Mouse (Mus musculus): ENCODE results near the gene Itga8. TPM values are rescaled to one million over a fixed set of nuclear protein-coding genes. Genes with fewer than 3 reads are reported as not detected.

The Itga8 gene
- polyA plus RNA-seq, 1 experiment from 2014 or later = 9.7 TPM

DNA sequence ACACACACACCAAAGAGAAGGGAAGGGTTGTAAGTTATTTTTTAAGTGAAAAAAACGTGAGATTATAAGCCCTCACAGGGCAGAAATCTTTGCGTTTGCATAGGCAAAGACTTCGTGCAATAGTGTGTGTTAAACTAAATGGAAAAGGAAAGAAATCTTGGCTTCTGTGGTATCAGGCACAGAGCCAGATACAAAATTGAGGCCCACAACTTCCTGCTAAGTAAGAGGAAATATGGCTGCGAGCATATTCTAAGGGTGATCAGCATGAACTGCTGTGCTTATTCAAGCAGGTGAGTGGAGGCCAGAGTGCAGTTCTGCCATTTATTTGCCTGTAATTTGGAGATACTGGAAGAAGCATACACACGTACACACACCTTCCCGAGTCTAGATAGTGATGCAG is 93.6 kb downstream of the Itga8 start:
- Histone ChIP-seq H3K27me3 (ENCODE audit: low read depth, poor library complexity, severe bottlenecking) (0 out of 2 replicates have a peak, but pooled peaks cover 3% of the 10 kb centered on the region), H3K4me1 (peaks cover 8% of the 10 kb centered on the region), H3K27ac (no peak overlapping the region), H3K4me3 (no peak overlapping the region), H3K9me3 (replicated peaks) (no peaks in the 10 kb centered on the region), H3K36me3 (0 out of 2 replicates have a peak, but pooled peaks cover 4% of the 10 kb centered on the region)
- 89% methylated on average over 6 of the region's 6 CpGs for WGBS
- DNase-seq (ENCODE audit: low spot score) = no peak

DNA sequence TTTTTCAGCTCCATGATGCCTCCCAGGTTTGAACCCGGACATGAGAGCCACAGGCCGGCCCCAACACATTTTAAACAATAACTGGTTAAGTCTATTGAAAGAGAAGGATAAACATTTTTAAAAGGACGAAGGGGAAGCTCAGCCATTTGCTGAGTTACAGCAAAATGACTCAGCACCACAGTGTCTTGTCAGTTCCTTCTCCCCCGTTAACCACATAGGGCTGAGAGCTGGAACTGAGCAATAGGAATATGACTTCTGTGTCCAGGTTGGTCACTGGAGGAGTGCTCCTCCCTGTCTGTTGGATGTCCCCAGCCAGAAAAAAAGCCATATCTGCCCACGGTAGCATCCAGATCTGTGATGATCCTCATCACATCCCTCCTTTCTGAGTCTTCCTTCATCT is 95.4 kb downstream of the Itga8 start:
- H3K36me3 ChIP-seq = 0 out of 2 replicates have a peak, but pooled peaks cover 4% of the 10 kb centered on the region
- DNase-seq (ENCODE audit: low spot score) = no peak
- 60% methylated on average over 5 of the region's 5 CpGs for WGBS
- no peaks in the 10 kb centered on the region for H3K9me3 ChIP-seq (replicated peaks)
- no peaks in the 10 kb centered on the region for H3K4me1 ChIP-seq
- H3K27ac ChIP-seq = no peak overlapping the region
- H3K4me3 ChIP-seq = no peak overlapping the region
- 0 out of 2 replicates have a peak, but pooled peaks cover 3% of the 10 kb centered on the region for H3K27me3 ChIP-seq (ENCODE audit: low read depth, poor library complexity, severe bottlenecking)

DNA sequence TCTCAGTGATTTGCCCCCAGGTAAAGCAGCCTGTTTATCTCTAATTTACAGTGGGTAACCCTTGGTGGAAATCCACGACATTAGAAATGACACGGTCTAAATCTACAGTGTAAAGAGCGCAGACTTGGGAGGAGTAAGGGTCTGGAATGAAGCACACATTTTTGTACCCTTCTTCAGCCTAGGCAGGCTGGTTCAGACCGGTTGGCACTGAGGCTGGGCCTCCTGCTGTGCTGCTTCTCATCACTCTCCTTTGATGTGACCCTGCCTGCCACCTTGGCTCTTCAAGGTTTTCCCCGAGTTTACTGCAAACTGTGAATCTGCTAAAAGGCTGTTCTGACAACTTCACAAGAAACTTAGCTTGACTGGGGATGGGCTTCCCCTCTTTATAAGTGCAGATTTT is 95.8 kb downstream of the Itga8 start:
- Histone ChIP-seq H3K4me3 (no peak overlapping the region), H3K4me1 (no peaks in the 10 kb centered on the region), H3K27me3 (ENCODE audit: low read depth, poor library complexity, severe bottlenecking) (0 out of 2 replicates have a peak, but pooled peaks cover 3% of the 10 kb centered on the region), H3K9me3 (replicated peaks) (no peaks in the 10 kb centered on the region), H3K36me3 (0 out of 2 replicates have a peak, but pooled peaks cover 4% of the 10 kb centered on the region), H3K27ac (no peak overlapping the region)
- WGBS = 44% methylated on average over 5 of the region's 5 CpGs
- DNase-seq (ENCODE audit: low spot score) = no peak

DNA sequence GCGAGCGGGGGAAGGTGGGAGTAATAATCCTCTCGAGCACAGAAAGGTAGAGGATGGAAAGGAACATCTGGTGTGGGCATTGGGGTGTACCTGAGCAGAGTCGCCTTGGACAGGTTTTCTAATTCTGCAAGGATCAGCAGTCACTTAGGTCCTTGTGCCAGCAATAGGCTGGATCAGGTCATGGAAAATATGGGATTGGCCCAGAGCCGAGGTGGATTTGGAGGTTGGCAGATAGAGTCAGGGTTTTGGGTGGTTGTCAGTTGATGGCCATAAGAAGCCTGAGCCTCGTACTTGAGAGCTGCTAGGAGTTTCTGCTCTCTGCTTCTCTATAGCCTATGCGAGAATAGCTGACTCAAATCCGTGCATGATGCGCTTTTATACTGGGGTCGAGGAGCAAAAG is 98.5 kb downstream of the Itga8 start:
- Histone ChIP-seq H3K4me1 (peaks cover 2% of the 10 kb centered on the region), H3K4me3 (no peak overlapping the region), H3K36me3 (0 out of 2 replicates have a peak, but pooled peaks cover 4% of the 10 kb centered on the region), H3K9me3 (replicated peaks) (no peaks in the 10 kb centered on the region), H3K27ac (no peak overlapping the region), H3K27me3 (ENCODE audit: low read depth, poor library complexity, severe bottlenecking) (0 out of 2 replicates have a peak, but pooled peaks cover 3% of the 10 kb centered on the region)
- no peak for DNase-seq (ENCODE audit: low spot score)
- 92% methylated on average over 10 of the region's 10 CpGs for WGBS

DNA sequence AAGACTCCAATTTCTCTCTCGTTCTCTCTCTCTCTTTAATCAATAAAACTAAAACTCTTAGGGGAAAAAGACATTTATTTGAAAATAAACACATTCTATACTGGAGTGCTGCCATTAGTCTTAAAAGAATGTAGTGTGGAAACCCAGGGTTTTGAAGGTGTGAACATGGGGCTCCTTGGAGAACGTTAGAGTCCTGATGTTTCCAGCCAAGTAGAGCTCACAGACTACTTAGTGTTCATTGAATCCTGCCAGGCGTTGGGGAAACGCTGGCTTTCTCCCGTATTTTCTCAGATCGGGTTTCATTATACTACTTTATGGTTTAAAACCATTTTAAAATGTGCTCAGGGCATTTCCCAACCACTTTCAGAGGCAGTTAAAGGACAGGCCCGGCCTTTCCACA is 103.0 kb downstream of the Itga8 start:
- 69% methylated on average over 7 of the region's 7 CpGs for whole genome bisulfite sequencing
- H3K36me3 ChIP-seq = no peaks in the 10 kb centered on the region
- peaks cover 9% of the 10 kb centered on the region for H3K4me1 ChIP-seq
- H3K9me3 ChIP-seq (replicated peaks) = no peaks in the 10 kb centered on the region
- 0 out of 2 replicates have a peak, but pooled peaks cover 3% of the 10 kb centered on the region for H3K27me3 ChIP-seq (ENCODE audit: low read depth, poor library complexity, severe bottlenecking)
- DNase-seq (ENCODE audit: low spot score) = no peak
- no peak overlapping the region; the same call in 1 of the 2 replicates for H3K27ac ChIP-seq
- no peak overlapping the region for H3K4me3 ChIP-seq

DNA sequence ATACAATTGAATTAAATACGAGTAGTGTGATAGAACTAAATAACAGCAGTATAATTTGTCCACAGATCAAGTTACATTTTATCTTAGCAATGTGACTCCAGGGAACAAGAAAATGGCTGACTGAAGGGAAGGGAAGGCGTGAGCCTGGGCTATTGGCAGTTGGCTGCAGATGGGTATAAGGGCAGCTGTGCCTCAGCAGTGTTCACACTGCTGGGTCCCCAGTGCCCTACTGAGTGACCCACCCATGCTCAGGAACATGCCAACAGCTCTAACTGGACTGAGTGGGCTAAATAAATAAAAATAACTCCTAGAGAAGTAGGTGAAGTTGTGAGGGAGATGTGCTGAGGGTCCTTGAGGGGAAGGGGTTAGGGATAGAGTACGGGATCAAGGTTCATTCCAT is 103.5 kb downstream of the Itga8 start:
- Histone ChIP-seq H3K27ac (no peak overlapping the region), H3K4me3 (no peak overlapping the region), H3K9me3 (replicated peaks) (no peaks in the 10 kb centered on the region), H3K4me1 (peaks cover 9% of the 10 kb centered on the region), H3K27me3 (ENCODE audit: low read depth, poor library complexity, severe bottlenecking) (0 out of 2 replicates have a peak, but pooled peaks cover 3% of the 10 kb centered on the region), H3K36me3 (no peaks in the 10 kb centered on the region)
- DNase-seq (ENCODE audit: low spot score) = no peak
- 89% methylated on average over 3 of the region's 3 CpGs for WGBS

DNA sequence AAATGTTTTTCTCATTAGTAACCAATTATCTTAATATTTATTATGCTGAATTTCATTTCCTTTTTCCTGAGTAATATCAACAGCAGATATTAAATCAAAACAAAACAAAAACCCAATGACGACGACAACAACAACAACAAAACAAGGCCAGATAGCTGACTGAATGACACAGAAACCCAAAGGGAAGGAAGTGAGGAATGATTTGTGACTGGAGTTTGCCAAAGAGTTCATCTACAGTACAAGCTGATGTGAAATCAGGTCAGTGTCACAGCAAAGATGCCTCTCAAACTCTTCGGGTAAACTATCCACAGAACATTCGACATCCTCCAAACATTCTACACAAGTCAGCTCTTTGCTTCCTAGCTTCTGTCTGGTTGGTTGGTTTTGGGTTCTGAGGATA is 104.0 kb downstream of the Itga8 start:
- WGBS = 93% methylated on average over 4 of the region's 4 CpGs
- H3K4me1 ChIP-seq = peaks cover 9% of the 10 kb centered on the region
- H3K9me3 ChIP-seq (replicated peaks) = no peaks in the 10 kb centered on the region
- H3K36me3 ChIP-seq = no peaks in the 10 kb centered on the region
- no peak for DNase-seq (ENCODE audit: low spot score)
- 0 out of 2 replicates have a peak, but pooled peaks cover 3% of the 10 kb centered on the region for H3K27me3 ChIP-seq (ENCODE audit: low read depth, poor library complexity, severe bottlenecking)
- no peak overlapping the region for H3K27ac ChIP-seq
- no peak overlapping the region for H3K4me3 ChIP-seq

DNA sequence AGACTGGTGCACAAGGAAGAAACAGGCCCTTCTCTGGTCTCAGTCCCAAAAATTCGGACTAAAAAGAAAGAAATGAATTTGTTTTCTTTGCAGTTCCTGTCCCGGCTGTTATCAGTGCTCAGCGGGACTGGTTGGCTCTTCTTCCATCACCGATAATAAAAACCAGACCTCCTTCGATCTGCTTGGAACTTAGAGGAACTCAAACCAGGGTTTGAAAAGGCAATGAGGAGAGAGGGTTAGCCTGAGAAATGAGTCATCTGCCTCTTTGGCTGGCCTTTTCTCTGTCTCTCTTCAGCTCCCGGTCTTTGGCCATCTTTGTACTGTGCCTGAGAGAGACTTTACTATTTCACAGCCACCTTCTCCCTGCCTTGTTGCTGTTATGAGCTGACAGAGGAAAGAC is 112.7 kb downstream of the Itga8 start:
- peaks cover 42% of the 10 kb centered on the region for H3K4me1 ChIP-seq
- DNase-seq (ENCODE audit: low spot score) = no peak
- H3K27ac ChIP-seq = peak overlapping the region; percentile 21; the same call in 1 of the 2 replicates
- no peaks in the 10 kb centered on the region for H3K36me3 ChIP-seq
- 24% methylated on average over 6 of the region's 6 CpGs for WGBS
- no peaks in the 10 kb centered on the region for H3K9me3 ChIP-seq (replicated peaks)
- peaks cover 15% of the 10 kb centered on the region for H3K27me3 ChIP-seq (ENCODE audit: low read depth, poor library complexity, severe bottlenecking)
- no peak overlapping the region for H3K4me3 ChIP-seq

DNA sequence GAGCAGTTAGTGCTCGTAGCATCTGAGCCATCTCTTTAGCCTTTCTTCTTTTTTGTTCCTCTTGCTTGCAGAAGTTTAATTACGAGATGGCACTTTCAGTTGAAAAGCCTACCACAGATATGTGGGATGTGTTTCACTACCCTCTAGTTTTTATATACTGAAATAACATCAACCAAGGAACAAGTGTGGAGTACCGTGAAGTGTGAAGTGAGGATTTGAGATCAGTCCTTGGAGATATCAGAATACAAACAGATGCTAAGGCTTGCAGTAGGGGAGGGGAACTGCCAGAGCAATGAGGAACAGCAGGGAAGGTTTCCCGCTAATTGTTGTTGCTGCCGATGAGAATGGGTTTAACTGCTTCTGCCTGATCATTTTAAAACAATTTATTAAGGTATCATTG is 114.1 kb downstream of the Itga8 start:
- Histone ChIP-seq H3K4me3 (no peak overlapping the region), H3K4me1 (peaks cover 48% of the 10 kb centered on the region), H3K27ac (no peak overlapping the region), H3K36me3 (no peaks in the 10 kb centered on the region), H3K27me3 (ENCODE audit: low read depth, poor library complexity, severe bottlenecking) (peaks cover 12% of the 10 kb centered on the region), H3K9me3 (replicated peaks) (no peaks in the 10 kb centered on the region)
- DNase-seq (ENCODE audit: low spot score) = no peak
- 44% methylated on average over 5 of the region's 5 CpGs for WGBS

DNA sequence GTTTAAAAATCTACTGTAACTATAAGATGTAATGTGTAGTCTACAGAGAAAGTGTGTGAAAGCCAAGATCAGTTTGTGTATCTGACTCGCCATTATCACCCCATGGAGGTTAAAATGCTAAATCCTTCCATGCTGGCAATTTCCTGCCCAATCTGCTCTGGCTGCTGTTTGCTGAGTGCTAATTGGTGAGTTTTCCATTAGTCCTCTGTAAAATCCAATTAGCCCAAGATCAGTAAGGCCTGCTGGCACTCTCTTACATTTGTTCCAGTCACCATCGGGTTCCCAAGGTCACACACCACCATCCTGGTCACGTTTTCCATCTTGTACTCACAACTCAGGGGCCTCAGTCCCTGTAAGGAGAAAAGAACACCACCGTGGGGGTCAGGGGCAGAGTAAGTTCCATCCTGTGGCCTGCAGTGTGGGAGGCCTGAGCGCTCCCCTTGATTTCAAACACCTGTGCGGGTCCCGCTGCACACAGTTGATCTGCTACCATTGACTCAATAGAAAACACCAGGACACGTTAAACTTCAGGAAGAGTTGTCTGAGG is 119.2 kb downstream of the Itga8 start:
- Histone ChIP-seq H3K27ac (peak overlapping the region; percentile 74), H3K4me3 (no peak overlapping the region), H3K9me3 (replicated peaks) (no peaks in the 10 kb centered on the region), H3K27me3 (ENCODE audit: low read depth, poor library complexity, severe bottlenecking) (peaks cover 30% of the 10 kb centered on the region), H3K36me3 (no peaks in the 10 kb centered on the region), H3K4me1 (peaks cover 26% of the 10 kb centered on the region)
- 26% methylated on average over 8 of the region's 8 CpGs for WGBS
- DNase-seq (ENCODE audit: low spot score) = peak; percentile 69

DNA sequence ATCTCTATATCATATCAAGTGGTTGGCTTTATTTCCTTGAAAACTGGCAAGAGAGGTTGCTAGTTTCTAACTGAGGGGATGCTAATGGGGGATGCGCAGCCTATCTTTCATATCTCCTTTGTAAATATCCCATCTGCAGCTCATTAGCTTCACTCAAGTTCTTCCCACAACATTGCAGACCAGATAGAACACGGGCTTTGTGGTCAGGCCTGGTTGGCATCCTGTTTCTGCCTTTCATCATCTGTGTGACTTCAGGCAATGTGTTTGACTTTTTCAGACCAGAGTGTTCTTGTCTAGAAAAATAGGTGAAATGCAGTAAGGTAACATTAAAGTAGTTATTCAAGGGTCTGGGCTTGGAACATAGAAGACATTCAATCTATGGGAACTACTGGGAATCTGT is 121.1 kb downstream of the Itga8 start:
- peaks cover 31% of the 10 kb centered on the region for H3K4me1 ChIP-seq
- H3K27me3 ChIP-seq (ENCODE audit: low read depth, poor library complexity, severe bottlenecking) = peaks cover 21% of the 10 kb centered on the region; the same call in 1 of the 2 replicates
- H3K4me3 ChIP-seq = no peak overlapping the region
- DNase-seq (ENCODE audit: low spot score) = no peak
- H3K36me3 ChIP-seq = no peaks in the 10 kb centered on the region
- WGBS = 41% methylated on average over 2 of the region's 2 CpGs
- H3K27ac ChIP-seq = no peak overlapping the region
- H3K9me3 ChIP-seq (replicated peaks) = no peaks in the 10 kb centered on the region

DNA sequence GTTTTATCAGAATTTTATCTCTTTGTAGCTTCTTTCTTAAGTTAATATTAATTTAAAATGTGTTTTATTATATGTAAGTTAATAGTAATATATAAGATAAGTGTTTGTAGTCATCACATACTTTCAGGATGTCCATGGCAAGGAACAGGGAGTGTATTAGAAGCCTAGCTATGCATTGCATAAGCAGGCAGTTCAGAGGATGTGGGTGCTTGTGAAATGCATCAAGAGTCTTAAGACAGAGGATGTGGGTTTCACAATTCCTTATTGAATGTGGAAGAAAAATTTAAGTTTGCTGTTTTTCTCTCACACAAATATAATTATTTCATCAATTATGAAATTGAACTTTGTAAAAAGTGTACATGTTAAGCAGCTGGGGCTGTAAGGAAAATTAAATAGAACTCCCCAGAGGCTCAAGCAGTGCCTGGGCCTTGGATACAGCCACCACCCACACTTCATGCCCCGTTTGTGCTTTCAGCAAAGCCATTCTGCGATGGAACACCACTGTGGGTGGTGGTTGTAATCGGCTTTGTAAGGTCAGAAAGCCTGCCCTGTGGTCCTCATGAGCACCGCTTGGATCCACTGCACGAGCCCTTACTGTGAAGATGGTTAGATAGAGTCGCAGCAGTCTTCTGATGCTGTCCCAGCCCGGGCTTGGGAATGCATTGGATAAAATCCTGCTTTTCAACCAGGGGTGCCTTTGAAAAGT is 126.8 kb downstream of the Itga8 start:
- Histone ChIP-seq H3K36me3 (peaks cover 15% of the 10 kb centered on the region; the same call in 1 of the 2 replicates), H3K4me3 (no peak overlapping the region), H3K4me1 (peaks cover 5% of the 10 kb centered on the region; the same call in 1 of the 2 replicates), H3K9me3 (replicated peaks) (no peaks in the 10 kb centered on the region), H3K27me3 (ENCODE audit: low read depth, poor library complexity, severe bottlenecking) (peaks cover 18% of the 10 kb centered on the region; the same call in 1 of the 2 replicates), H3K27ac (no peak overlapping the region)
- no peak for DNase-seq (ENCODE audit: low spot score)
- WGBS = 85% methylated on average over 7 of the region's 7 CpGs

DNA sequence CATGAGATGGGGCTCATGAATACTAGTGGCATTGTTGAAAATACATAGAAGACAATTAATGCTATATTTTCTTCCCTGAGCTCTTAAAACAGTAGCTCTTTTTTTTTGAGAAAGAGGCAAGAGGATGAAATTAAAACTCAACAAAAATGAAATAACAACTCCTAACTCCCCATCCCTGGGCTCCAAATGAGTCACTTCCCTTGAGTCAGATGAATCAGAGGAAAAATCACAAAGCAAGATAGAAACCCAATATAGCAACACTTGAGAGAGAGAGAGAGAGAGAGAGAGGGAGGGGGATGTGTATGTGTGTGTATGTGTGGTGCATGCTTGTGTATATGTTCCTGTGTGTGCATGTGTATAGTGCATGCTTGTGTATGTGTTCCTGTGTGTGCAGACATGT is 131.5 kb downstream of the Itga8 start:
- Histone ChIP-seq H3K4me3 (no peak overlapping the region), H3K27ac (no peak overlapping the region), H3K9me3 (replicated peaks) (no peaks in the 10 kb centered on the region), H3K4me1 (no peaks in the 10 kb centered on the region), H3K36me3 (peaks cover 18% of the 10 kb centered on the region), H3K27me3 (ENCODE audit: low read depth, poor library complexity, severe bottlenecking) (no peaks in the 10 kb centered on the region)
- DNase-seq (ENCODE audit: low spot score) = no peak
